Mouse (Mus musculus) midbrain, embryonic 12.5 days (tissue): ENCODE data around the gene Cib4. TPM values are rescaled to one million over a fixed set of nuclear protein-coding genes. Genes with fewer than 3 reads are reported as not detected.

Experiments used
- ATAC-seq: fragments of 200-750 bp; cut with Nextera tagmentation; 2 replicates; pipeline ENCODE4 v1.8.0; 2017; ENCODE audit warnings: low read depth, moderate TSS enrichment, moderate library complexity; ENCODE audit not compliant: low FRiP score
- H3K27ac ChIP-seq: fragments of 300-500 bp; sonication (generic); replicated peaks from 2 replicates; pipeline ENCODE4 v1.5.1; 2016; ENCODE audit warnings: mild to moderate bottlenecking
- H3K27me3 ChIP-seq: fragments of 300-500 bp; sonication (generic); 2 replicates; pipeline ENCODE4 v1.6.1; 2016; ENCODE audit warnings: mild to moderate bottlenecking
- H3K36me3 ChIP-seq: fragments of 300-500 bp; sonication (generic); 2 replicates; pipeline ENCODE4 v1.6.1; 2016
- H3K4me1 ChIP-seq: fragments of 300-500 bp; sonication (generic); 2 replicates; pipeline ENCODE4 v1.6.1; 2016
- H3K4me2 ChIP-seq: fragments of 300-500 bp; sonication (generic); replicated peaks from 2 replicates; pipeline ENCODE4 v1.6.1; 2016; ENCODE audit warnings: mild to moderate bottlenecking, moderate library complexity
- H3K4me3 ChIP-seq: fragments of 300-500 bp; sonication (generic); 2 replicates; pipeline ENCODE4 v1.5.1; 2016; ENCODE audit warnings: mild to moderate bottlenecking
- H3K9ac ChIP-seq: fragments of 300-500 bp; sonication (generic); replicated peaks from 2 replicates; pipeline ENCODE4 v1.6.1; 2016; ENCODE audit warnings: mild to moderate bottlenecking, moderate library complexity
- H3K9me3 ChIP-seq: fragments of 300-500 bp; sonication (generic); 2 replicates; pipeline ENCODE4 v1.6.1; 2016; ENCODE audit warnings: mild to moderate bottlenecking
- WGBS: fragments of 180-500 bp; shearing (Covaris S2); methylation state at CpG from one replicate; pipeline ENCODE4 v1.1.7; 2016; 5-methylcytosine and 5-hydroxymethylcytosine counted together
- polyA plus RNA-seq: library from polyadenylated mRNA; unstranded; fragments of >200 nt; fragmentation: Nextera tagmentation; extraction: Ambion mirVana; gene quantifications from 2 replicates; pipeline ENCODE4 v1.2.1, GENCODE M21; 2016

Cib4 gene
- polyA plus RNA-seq, 1 experiment from 2014 or later = not detected

DNA sequence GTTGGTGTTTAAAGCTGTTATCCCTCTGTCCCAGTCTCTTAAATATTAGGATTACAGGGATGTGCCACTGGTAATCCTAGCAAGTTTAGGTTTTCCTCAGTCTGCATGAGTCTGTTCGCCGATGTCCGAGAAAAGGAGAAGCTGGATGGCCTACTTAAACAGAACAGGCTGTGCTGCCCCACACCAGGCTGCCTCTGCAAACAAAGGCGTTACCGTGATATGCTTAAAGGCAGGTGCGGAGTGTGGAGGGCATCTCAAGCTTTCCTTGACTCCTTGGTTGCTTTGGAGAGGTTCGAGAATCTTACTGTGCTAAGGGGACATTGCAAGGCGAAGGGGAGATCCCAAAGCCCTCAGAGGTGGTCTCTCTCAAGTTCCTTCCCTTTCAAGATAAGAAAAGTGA is 48.8 kb downstream of the Cib4 start:
- Histone ChIP-seq H3K27me3 (no peaks in the 10 kb centered on the region), H3K4me1 (no peaks in the 10 kb centered on the region), H3K9ac (no peak overlapping the region), H3K27ac (no peak overlapping the region), H3K4me3 (no peak overlapping the region), H3K9me3 (no peaks in the 10 kb centered on the region), H3K4me2 (no peak overlapping the region), H3K36me3 (no peaks in the 10 kb centered on the region)
- WGBS = 81% methylated on average over 8 of the region's 8 CpGs
- ATAC-seq = no peak

DNA sequence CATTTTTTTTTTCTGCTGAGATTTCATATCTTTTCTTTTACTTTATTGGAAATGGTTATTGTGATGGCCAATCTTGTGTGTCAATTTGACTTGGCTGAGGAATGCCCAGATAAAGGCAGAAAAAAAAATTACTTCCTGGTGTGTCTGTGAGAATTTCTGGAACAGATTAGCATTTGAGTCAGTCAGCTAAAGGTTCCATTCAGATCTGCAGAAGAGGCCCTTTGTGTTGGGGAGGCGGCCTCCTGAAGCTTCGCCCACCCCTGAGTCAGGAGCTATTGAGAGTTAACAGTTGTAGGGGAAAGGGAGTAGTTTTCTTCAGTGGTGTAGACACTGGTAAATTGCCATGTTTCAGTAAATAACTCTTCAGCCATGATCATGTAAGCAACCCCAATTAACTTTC is 50.3 kb downstream of the Cib4 start:
- no peaks in the 10 kb centered on the region for H3K9me3 ChIP-seq
- H3K9ac ChIP-seq = no peak overlapping the region
- 29% methylated on average over 2 of the region's 2 CpGs for WGBS
- H3K36me3 ChIP-seq = no peaks in the 10 kb centered on the region
- no peaks in the 10 kb centered on the region for H3K27me3 ChIP-seq
- H3K4me2 ChIP-seq = no peak overlapping the region
- no peak overlapping the region for H3K27ac ChIP-seq
- H3K4me1 ChIP-seq = no peaks in the 10 kb centered on the region
- no peak for ATAC-seq
- no peak overlapping the region for H3K4me3 ChIP-seq

DNA sequence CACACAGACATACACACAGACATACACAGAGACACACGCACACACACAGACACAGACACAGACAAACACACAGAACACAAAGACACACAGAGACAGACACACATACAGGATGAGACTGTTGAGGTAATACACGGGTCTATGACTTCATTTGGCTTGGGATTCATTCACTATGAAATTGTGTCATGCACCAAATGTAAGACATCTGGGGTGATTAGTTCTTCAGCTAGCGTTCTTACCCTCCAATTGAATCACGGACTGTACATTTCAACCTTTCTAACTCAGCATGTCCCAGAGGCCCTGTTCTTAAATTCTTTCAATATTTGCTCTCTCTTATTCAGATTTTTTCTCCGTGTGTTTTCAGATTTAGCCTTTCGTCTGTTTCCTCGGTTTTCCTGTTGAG is 51.0 kb downstream of the Cib4 start:
- no peak overlapping the region for H3K27ac ChIP-seq
- no peaks in the 10 kb centered on the region for H3K36me3 ChIP-seq
- H3K4me2 ChIP-seq = no peak overlapping the region
- WGBS = 87% methylated on average over 7 of the region's 7 CpGs
- no peak for ATAC-seq
- H3K4me3 ChIP-seq = no peak overlapping the region
- no peaks in the 10 kb centered on the region for H3K4me1 ChIP-seq
- no peaks in the 10 kb centered on the region for H3K27me3 ChIP-seq
- H3K9me3 ChIP-seq = no peaks in the 10 kb centered on the region
- no peak overlapping the region for H3K9ac ChIP-seq

DNA sequence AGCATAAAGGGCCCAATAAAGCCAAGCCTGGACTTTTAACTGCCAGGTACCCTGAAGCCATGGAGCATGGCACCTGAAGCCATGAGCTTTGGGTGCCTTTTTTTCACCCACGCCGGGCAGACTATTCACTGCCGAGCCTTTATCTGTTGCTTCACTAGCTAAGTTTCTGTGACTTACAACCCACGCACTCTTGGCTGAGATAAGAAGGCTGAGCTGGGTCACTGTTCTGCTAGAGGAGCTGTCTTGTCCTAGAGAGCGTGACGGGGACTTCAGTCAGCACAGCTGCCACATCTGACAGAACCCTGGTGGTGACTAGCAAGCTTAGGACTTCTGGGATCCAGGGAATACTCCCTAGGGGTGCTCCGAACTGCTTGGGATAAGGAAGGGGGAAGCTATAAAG is 51.9 kb downstream of the Cib4 start:
- Histone ChIP-seq H3K9me3 (no peaks in the 10 kb centered on the region), H3K4me2 (no peak overlapping the region), H3K36me3 (no peaks in the 10 kb centered on the region), H3K4me3 (no peak overlapping the region), H3K4me1 (no peaks in the 10 kb centered on the region), H3K9ac (no peak overlapping the region), H3K27ac (no peak overlapping the region), H3K27me3 (no peaks in the 10 kb centered on the region)
- 79% methylated on average over 7 of the region's 7 CpGs for WGBS
- ATAC-seq = no peak

DNA sequence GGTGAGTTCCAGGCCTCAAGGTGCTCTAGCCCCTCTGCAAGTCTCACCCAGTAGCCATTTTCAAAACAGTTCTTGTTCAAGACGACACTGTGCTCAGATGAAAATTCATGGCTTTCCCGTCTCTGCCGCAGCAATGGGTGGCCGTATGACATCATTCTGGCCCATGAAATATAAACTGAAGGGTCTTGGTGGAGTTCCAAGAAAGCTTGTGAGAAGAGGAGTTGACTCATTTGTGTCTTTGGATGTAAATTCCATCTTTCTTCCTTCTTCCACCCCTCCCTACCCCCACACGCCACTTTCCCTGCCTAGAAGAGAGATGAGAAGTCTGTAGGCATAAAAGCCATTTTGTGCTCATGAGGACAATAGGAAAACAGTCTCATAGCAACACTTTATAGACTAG is 54.8 kb downstream of the Cib4 start:
- whole genome bisulfite sequencing = 81% methylated on average over 5 of the region's 5 CpGs
- no peaks in the 10 kb centered on the region for H3K36me3 ChIP-seq
- no peaks in the 10 kb centered on the region for H3K27me3 ChIP-seq
- no peak overlapping the region for H3K4me3 ChIP-seq
- no peak overlapping the region for H3K27ac ChIP-seq
- no peaks in the 10 kb centered on the region for H3K4me1 ChIP-seq
- no peak overlapping the region for H3K9ac ChIP-seq
- H3K9me3 ChIP-seq = no peaks in the 10 kb centered on the region
- no peak overlapping the region for H3K4me2 ChIP-seq
- no peak for ATAC-seq

DNA sequence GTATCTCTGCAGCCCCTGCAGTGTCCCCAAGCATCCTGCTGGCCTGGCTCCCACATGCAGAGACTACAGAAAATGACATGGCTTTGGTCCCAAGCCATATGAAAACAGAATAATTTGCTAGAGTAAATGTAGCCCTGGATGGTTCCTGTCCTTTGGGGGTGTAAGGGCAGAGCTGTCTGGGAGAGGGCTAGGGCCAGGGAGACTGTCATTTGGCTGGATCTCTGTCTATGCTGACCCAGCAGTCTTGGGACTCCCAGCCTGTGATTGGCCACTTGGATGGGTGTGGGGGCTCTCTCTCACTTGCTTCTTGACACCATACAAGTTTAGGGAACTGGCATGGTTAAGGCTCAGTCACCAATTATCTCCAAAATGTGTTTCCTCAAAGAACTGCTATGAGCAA is 55.4 kb downstream of the Cib4 start:
- H3K27ac ChIP-seq = no peak overlapping the region
- H3K9me3 ChIP-seq = no peaks in the 10 kb centered on the region
- H3K9ac ChIP-seq = no peak overlapping the region
- H3K4me3 ChIP-seq = no peak overlapping the region
- H3K4me2 ChIP-seq = no peak overlapping the region
- H3K27me3 ChIP-seq = no peaks in the 10 kb centered on the region
- H3K4me1 ChIP-seq = no peaks in the 10 kb centered on the region
- H3K36me3 ChIP-seq = no peaks in the 10 kb centered on the region
- ATAC-seq = no peak

DNA sequence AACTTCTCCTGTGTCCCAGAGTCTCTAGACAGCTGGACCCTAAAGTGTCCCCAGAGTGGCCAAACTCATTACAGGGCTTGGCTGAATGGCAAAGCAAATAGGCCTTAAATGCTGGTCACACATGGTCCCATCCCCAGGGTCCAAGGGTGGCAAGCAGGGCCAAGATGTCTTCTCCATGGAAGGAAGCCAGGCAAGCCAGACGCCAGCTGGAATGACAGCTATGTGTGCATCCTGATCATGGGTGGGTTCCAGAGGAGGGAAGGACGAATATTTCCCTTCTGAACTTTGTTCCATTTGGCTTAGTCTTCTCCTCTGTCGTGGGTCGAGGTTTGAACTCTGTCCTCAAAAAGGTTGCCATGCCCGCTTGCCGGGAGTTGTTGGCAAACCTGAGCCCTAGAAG is 60.5 kb downstream of the Cib4 start:
- ATAC-seq = no peak
- no peaks in the 10 kb centered on the region for H3K36me3 ChIP-seq
- no peak overlapping the region for H3K4me3 ChIP-seq

DNA sequence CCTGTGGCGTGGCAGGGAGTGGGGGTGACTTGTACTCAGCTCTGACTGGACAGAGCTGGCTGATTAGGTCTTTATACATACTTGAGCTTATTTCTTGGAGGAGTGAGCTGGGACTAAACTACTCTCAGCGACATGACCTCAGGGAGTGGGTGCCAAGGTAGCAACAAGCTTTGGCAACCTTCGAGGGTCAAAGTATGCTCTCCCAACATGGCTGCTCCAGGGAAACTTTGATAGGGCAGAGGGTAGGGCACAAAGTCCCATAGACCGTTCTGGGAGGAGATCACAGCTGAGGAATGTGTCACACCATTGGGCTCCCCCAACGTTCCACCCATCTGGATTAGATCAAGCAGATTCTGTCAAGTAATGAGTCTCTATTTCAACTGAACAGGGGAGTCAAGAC is 61.0 kb downstream of the Cib4 start:
- Histone ChIP-seq H3K4me2 (no peak overlapping the region), H3K9ac (no peak overlapping the region), H3K36me3 (no peaks in the 10 kb centered on the region), H3K4me1 (no peaks in the 10 kb centered on the region), H3K27ac (no peak overlapping the region), H3K9me3 (no peaks in the 10 kb centered on the region), H3K4me3 (no peak overlapping the region), H3K27me3 (no peaks in the 10 kb centered on the region)
- ATAC-seq = no peak
- 78% methylated on average over 5 of the region's 5 CpGs for WGBS

More for the DNA sequence above, 60.5 kb downstream of the Cib4 start:
- H3K4me1 ChIP-seq = no peaks in the 10 kb centered on the region
- no peak overlapping the region for H3K4me2 ChIP-seq
- H3K27me3 ChIP-seq = no peaks in the 10 kb centered on the region
- no peak overlapping the region for H3K9ac ChIP-seq
- no peak overlapping the region for H3K27ac ChIP-seq
- H3K9me3 ChIP-seq = no peaks in the 10 kb centered on the region
- 85% methylated on average over 6 of the region's 6 CpGs for WGBS

DNA sequence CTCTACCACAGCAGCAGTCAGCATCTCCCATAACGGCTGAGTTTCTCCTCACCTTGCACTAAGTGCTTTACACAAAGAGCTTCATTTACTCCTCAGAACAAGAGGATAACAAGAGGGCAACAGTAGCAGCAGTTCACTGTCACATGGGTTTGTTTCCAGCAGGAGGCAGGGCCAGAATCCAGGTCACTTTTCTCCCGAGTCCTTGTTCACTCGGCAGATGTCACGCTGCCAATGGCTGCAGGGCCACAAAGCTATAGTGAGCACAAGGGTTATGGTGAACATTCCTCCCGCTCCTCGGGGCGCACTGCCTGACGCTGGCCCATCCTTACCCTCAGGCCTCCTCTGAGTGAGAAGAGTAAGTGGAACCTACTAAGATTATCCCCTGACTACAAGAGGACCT is 62.1 kb downstream of the Cib4 start:
- H3K4me1 ChIP-seq = no peaks in the 10 kb centered on the region
- H3K4me3 ChIP-seq = no peak overlapping the region
- no peak for ATAC-seq
- WGBS = 81% methylated on average over 8 of the region's 8 CpGs
- H3K36me3 ChIP-seq = no peaks in the 10 kb centered on the region
- H3K9me3 ChIP-seq = no peaks in the 10 kb centered on the region
- no peak overlapping the region for H3K4me2 ChIP-seq
- H3K9ac ChIP-seq = no peak overlapping the region
- no peak overlapping the region for H3K27ac ChIP-seq
- H3K27me3 ChIP-seq = no peaks in the 10 kb centered on the region

DNA sequence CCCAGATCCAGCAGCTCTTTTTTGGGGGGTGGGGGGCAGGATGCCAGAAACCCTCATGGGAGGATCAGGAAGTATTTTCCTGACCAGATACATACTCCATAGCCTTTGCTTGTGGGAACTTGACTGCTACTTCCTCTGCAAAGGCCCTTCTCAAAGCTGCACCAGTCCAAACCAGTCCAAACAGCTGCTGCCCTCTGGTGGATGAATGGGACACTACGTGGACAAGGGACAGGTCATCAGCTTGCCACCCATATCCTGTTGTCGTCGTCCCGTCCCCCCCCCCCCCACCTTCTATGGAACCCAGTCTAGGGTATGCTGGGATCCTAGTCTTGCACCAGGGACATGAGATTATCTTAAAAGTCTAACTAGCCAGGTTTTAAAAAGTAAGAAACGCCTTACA is 63.3 kb downstream of the Cib4 start:
- 17% methylated on average over 5 of the region's 5 CpGs for WGBS
- H3K27me3 ChIP-seq = no peaks in the 10 kb centered on the region
- no peak overlapping the region for H3K4me3 ChIP-seq
- H3K4me1 ChIP-seq = no peaks in the 10 kb centered on the region
- no peaks in the 10 kb centered on the region for H3K36me3 ChIP-seq
- H3K27ac ChIP-seq = no peak overlapping the region
- H3K4me2 ChIP-seq = no peak overlapping the region
- no peak for ATAC-seq
- H3K9me3 ChIP-seq = no peaks in the 10 kb centered on the region
- H3K9ac ChIP-seq = no peak overlapping the region

DNA sequence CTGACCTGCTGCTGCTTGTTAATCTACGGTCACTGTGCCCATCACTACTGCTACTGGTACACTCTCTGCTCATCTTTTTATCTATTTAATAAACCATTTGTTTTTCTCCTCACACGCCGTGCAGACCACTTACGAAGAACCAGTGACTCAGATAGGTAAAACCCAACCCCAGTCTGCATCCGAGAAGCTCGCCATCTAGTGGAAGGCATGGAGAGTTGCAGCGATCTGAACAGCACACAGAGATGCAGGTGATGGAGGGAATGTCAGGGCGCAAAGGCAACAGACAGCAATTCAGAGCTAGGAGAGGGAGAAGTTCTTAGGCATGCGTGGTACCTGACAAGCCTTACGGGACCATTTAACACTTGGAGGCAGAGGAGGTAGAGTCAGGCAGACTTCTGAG is 69.1 kb downstream of the Cib4 start:
- 40% methylated on average over 10 of the region's 10 CpGs for WGBS

DNA sequence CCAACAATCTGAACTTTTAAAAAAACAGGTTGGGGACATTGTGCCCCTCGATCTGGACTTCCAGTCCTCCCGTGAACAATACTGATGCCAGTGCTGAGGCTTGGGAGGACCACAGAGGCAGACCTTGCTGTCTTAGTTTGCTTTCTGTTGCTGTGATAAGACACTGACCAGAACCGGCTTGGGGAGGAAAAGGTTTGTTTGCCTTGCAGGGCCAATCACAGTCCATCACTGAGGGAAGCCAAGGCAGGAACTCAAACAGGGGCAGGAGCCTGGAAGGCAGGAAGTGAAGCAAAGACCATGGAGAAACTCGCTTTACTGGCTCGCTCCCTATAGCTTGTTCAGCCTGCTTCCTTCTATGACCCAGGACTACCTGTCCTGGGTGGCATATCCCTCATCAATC is 73.5 kb downstream of the Cib4 start:
- 77% methylated on average over 5 of the region's 5 CpGs for WGBS
- no peak overlapping the region for H3K9ac ChIP-seq

More for the DNA sequence above, 69.1 kb downstream of the Cib4 start:
- no peak for ATAC-seq
- no peaks in the 10 kb centered on the region for H3K9me3 ChIP-seq
- H3K27ac ChIP-seq = no peak overlapping the region
- no peaks in the 10 kb centered on the region for H3K27me3 ChIP-seq
- no peaks in the 10 kb centered on the region for H3K4me1 ChIP-seq
- no peak overlapping the region for H3K4me3 ChIP-seq
- no peaks in the 10 kb centered on the region for H3K36me3 ChIP-seq
- H3K4me2 ChIP-seq = no peak overlapping the region
- no peak overlapping the region for H3K9ac ChIP-seq

DNA sequence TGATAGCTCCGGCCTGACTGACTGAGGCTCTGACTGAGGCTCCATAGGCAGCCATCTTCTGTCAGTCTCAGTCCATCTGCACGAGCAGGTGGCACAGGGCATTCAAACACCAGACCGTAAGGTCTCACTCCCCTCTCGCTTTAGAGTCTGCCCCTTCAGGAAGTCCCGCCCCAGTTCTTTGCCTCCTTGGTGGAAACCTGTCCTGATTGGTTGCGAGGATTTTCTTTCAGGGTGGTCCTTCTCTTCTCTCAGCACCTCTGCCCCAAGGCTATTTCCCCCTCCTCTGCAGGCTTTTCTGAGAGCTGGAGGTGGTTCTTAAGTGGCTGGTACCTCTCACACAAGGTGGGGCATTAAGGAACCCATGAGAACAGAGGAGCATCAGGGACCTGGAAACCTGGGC is 75.2 kb downstream of the Cib4 start:
- ATAC-seq = no peak
- H3K4me1 ChIP-seq = peaks cover 14% of the 10 kb centered on the region
- H3K27ac ChIP-seq = no peak overlapping the region
- no peaks in the 10 kb centered on the region for H3K9me3 ChIP-seq
- WGBS = 63% methylated on average over 6 of the region's 6 CpGs
- H3K36me3 ChIP-seq = no peaks in the 10 kb centered on the region
- no peak overlapping the region for H3K4me3 ChIP-seq
- H3K27me3 ChIP-seq = peaks cover 22% of the 10 kb centered on the region
- H3K4me2 ChIP-seq = no peak overlapping the region
- no peak overlapping the region for H3K9ac ChIP-seq

More for the DNA sequence above, 73.5 kb downstream of the Cib4 start:
- Histone ChIP-seq H3K36me3 (no peaks in the 10 kb centered on the region), H3K4me3 (no peak overlapping the region), H3K9me3 (no peaks in the 10 kb centered on the region), H3K4me1 (0 out of 2 replicates have a peak, but pooled peaks cover 3% of the 10 kb centered on the region), H3K27ac (no peak overlapping the region), H3K4me2 (no peak overlapping the region), H3K27me3 (0 out of 2 replicates have a peak, but pooled peaks cover 5% of the 10 kb centered on the region)
- no peak for ATAC-seq
